Mouse (Mus musculus): ENCODE results near the gene Dcaf17. TPM values are rescaled to one million over a fixed set of nuclear protein-coding genes. Genes with fewer than 3 reads are reported as not detected.

Dcaf17 gene
- polyA plus RNA-seq, 1 experiment = 7.6 TPM

DNA sequence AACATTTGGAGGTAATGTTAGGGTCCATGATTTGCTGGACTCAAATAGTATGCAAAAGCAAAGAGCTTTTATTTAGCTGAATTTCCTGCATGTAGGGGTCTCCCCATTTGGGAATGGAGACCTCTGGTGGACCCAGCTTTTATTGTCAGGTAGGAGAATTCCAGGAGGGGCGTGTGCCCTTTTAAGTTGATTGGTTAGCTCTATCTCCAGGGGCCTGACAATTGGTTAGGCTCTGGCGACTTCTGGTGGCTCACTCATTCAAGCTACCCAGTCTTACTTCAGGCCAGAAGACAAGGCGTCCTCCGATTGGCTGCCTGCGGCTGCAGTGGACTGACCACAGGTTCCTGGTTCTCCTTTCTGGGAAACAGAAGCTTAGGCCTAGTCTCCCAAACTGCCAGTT, 28.3 kb upstream of the Dcaf17 start:
- no peaks in the 10 kb centered on the region for H3K4me1 ChIP-seq (ENCODE audit: control insufficient read depth, insufficient read depth, low read length)
- H3K4me3 ChIP-seq (ENCODE audit: insufficient read depth, low read length) = no peak overlapping the region
- TF ChIP-seq POLR2A (IDR thresholded peaks at IDR 0.05; ENCODE audit: extremely low read depth, insufficient read depth, low read length) (no peak), CTCF (IDR thresholded peaks at IDR 0.05; ENCODE audit: extremely low read depth, insufficient read depth, low read length) (no peak)
- H3K27ac ChIP-seq (ENCODE audit: insufficient read depth, low read length) = no peak overlapping the region

- H3K4me1 ChIP-seq (ENCODE audit: control insufficient read depth, insufficient read depth, low read length) = no peaks in the 10 kb centered on the region
- H3K4me3 ChIP-seq (ENCODE audit: insufficient read depth, low read length) = no peak overlapping the region
- H3K27ac ChIP-seq (ENCODE audit: insufficient read depth, low read length) = no peak overlapping the region
- no peak for TF ChIP-seq CTCF (IDR thresholded peaks at IDR 0.05; ENCODE audit: extremely low read depth, insufficient read depth, low read length)
- no peak for TF ChIP-seq POLR2A (IDR thresholded peaks at IDR 0.05; ENCODE audit: extremely low read depth, insufficient read depth, low read length)
Measured at GRCm38 (mm10) chr2:71027631-71028030, 27.5 kb upstream of the Dcaf17 start.

GRCm38 (mm10) chr2:71030663-71031062, 24.5 kb upstream of the Dcaf17 start:
- no peak overlapping the region for H3K4me3 ChIP-seq (ENCODE audit: insufficient read depth, low read length)
- peaks cover 2% of the 10 kb centered on the region; the same call in 1 of the 2 replicates for H3K4me1 ChIP-seq (ENCODE audit: control insufficient read depth, insufficient read depth, low read length)
- H3K27ac ChIP-seq (ENCODE audit: insufficient read depth, low read length) = no peak overlapping the region
- TF ChIP-seq CTCF (IDR thresholded peaks at IDR 0.05; ENCODE audit: extremely low read depth, insufficient read depth, low read length) (no peak), POLR2A (IDR thresholded peaks at IDR 0.05; ENCODE audit: extremely low read depth, insufficient read depth, low read length) (no peak)

GRCm38 (mm10) chr2:71031973-71032794, 22.9 kb upstream of the Dcaf17 start:
- no peak overlapping the region for H3K27ac ChIP-seq (ENCODE audit: insufficient read depth, low read length)
- no peak overlapping the region for H3K4me3 ChIP-seq (ENCODE audit: insufficient read depth, low read length)
- peaks cover 2% of the 10 kb centered on the region; the same call in 1 of the 2 replicates for H3K4me1 ChIP-seq (ENCODE audit: control insufficient read depth, insufficient read depth, low read length)
- no peak for TF ChIP-seq CTCF (IDR thresholded peaks at IDR 0.05; ENCODE audit: extremely low read depth, insufficient read depth, low read length)
- TF ChIP-seq POLR2A (IDR thresholded peaks at IDR 0.05; ENCODE audit: extremely low read depth, insufficient read depth, low read length) = no peak

GRCm38 (mm10) chr2:71033014-71033413, 22.1 kb upstream of the Dcaf17 start:
- Histone ChIP-seq H3K27ac (ENCODE audit: insufficient read depth, low read length) (no peak overlapping the region), H3K4me3 (ENCODE audit: insufficient read depth, low read length) (no peak overlapping the region), H3K4me1 (ENCODE audit: control insufficient read depth, insufficient read depth, low read length) (peaks cover 2% of the 10 kb centered on the region; the same call in 1 of the 2 replicates)
- TF ChIP-seq CTCF (IDR thresholded peaks at IDR 0.05; ENCODE audit: extremely low read depth, insufficient read depth, low read length) (no peak), POLR2A (IDR thresholded peaks at IDR 0.05; ENCODE audit: extremely low read depth, insufficient read depth, low read length) (no peak)

DNA sequence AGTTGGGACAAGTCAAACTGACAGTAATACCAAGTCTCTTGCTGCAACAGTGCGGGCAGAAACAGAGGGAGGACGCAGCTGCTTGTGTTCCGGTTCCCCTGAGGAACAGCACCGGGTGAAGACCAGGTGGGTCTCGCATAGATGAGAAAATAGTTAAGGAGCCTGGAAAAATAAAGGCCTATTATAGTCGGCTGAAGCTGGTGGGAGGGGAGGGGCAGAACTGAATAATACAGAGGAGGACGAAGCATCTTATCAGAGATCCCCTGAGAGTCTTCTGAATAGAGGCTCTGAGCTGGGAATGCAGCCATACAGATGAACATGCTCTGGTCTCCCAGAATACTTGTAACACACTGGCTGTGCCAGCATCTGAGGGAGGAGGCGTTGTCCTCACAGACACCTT, 21.1 kb upstream of the Dcaf17 start:
- TF ChIP-seq CTCF (IDR thresholded peaks at IDR 0.05; ENCODE audit: extremely low read depth, insufficient read depth, low read length) (no peak), POLR2A (IDR thresholded peaks at IDR 0.05; ENCODE audit: extremely low read depth, insufficient read depth, low read length) (no peak)
- peaks cover 2% of the 10 kb centered on the region; the same call in 1 of the 2 replicates for H3K4me1 ChIP-seq (ENCODE audit: control insufficient read depth, insufficient read depth, low read length)
- H3K27ac ChIP-seq (ENCODE audit: insufficient read depth, low read length) = no peak overlapping the region
- H3K4me3 ChIP-seq (ENCODE audit: insufficient read depth, low read length) = no peak overlapping the region

GRCm38 (mm10) chr2:71037447-71037846, 17.7 kb upstream of the Dcaf17 start:
- no peak overlapping the region for H3K4me3 ChIP-seq (ENCODE audit: insufficient read depth, low read length)
- TF ChIP-seq POLR2A (IDR thresholded peaks at IDR 0.05; ENCODE audit: extremely low read depth, insufficient read depth, low read length) (no peak), CTCF (IDR thresholded peaks at IDR 0.05; ENCODE audit: extremely low read depth, insufficient read depth, low read length) (no peak)
- no peak overlapping the region for H3K27ac ChIP-seq (ENCODE audit: insufficient read depth, low read length)
- H3K4me1 ChIP-seq (ENCODE audit: control insufficient read depth, insufficient read depth, low read length) = peaks cover 4% of the 10 kb centered on the region; the same call in 1 of the 2 replicates

DNA sequence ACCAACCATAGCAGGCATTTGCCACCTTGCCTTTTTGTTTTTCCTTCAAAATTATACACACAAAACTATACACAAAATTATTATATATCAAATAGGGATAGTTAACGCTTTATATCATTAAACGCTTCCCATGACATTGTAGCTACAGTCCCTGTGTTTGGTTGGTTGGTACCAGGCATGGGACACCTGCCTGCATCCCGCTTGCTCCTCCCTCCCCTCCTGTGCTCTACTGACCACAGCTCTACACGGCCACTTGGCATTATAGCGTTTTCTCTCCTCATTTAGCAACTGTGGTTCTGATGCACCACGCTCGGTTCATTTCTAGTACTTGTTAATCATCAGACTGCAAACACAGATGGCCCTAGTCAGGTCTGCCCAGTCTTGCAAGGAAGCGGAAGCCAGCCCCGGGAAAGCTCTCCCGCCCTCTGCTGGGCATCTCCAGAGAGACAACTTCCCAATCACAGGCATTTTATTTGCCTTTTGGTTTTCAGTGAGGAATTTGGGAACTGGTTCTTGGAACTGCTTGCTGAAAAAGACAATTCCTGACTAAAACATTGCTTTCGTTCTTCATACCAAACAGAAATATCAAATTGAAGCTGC, 15.5 kb upstream of the Dcaf17 start:
- TF ChIP-seq POLR2A (IDR thresholded peaks at IDR 0.05; ENCODE audit: extremely low read depth, insufficient read depth, low read length) = no peak
- peak; percentile 74 for TF ChIP-seq CTCF (IDR thresholded peaks at IDR 0.05; ENCODE audit: extremely low read depth, insufficient read depth, low read length)
- peaks cover 2% of the 10 kb centered on the region; the same call in 1 of the 2 replicates for H3K4me1 ChIP-seq (ENCODE audit: control insufficient read depth, insufficient read depth, low read length)
- H3K4me3 ChIP-seq (ENCODE audit: insufficient read depth, low read length) = no peak overlapping the region
- no peak overlapping the region for H3K27ac ChIP-seq (ENCODE audit: insufficient read depth, low read length)

DNA sequence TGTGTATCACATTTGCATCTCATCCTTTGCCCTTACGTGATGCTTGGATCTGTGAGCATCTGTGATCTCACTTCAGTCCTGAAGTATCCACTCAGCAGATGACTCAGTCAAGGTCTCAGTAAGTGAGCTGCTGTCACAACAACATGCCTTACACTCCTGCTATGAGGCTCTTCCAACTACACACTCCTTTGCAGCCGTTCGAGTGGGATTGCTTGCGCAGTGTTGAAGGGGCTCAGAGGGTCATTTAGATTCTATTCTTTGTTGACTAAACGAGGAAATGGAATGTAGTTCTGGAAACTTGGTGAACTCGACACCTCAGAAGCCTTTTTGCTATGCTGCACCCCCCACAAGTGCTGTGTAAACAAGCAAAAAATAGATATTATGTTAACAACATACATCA, 9.0 kb upstream of the Dcaf17 start:
- Histone ChIP-seq H3K4me1 (ENCODE audit: control insufficient read depth, insufficient read depth, low read length) (peaks cover 4% of the 10 kb centered on the region; the same call in 1 of the 2 replicates), H3K4me3 (ENCODE audit: insufficient read depth, low read length) (no peak overlapping the region), H3K27ac (ENCODE audit: insufficient read depth, low read length) (no peak overlapping the region)
- TF ChIP-seq CTCF (IDR thresholded peaks at IDR 0.05; ENCODE audit: extremely low read depth, insufficient read depth, low read length) (no peak), POLR2A (IDR thresholded peaks at IDR 0.05; ENCODE audit: extremely low read depth, insufficient read depth, low read length) (no peak)
